Mouse (Mus musculus) forebrain, embryonic 11.5 days (tissue): ENCODE data around the gene Aplp2. TPM values are rescaled to one million over a fixed set of nuclear protein-coding genes. Genes with fewer than 3 reads are reported as not detected.

ENCODE experiments used
- ATAC-seq: fragments of 200-750 bp; cut with Nextera tagmentation; replicated peaks from 2 replicates; pipeline ENCODE4 v1.8.0; 2017; ENCODE audit warnings: moderate TSS enrichment; ENCODE audit not compliant: low FRiP score
- DNase-seq: peaks from one replicate; pipeline ENCODE4 v3.0.0-alpha.2; 2017; ENCODE audit warnings: low spot score
- H3K27ac ChIP-seq: fragments of 300-500 bp; sonication (generic); 2 replicates; pipeline ENCODE4 v1.5.1; 2014; ENCODE audit warnings: low read depth, low read length
- H3K27me3 ChIP-seq: fragments of 300-500 bp; sonication (generic); 2 replicates; pipeline ENCODE4 v1.6.1; 2014; ENCODE audit warnings: mild to moderate bottlenecking, low read length, mixed read lengths; ENCODE audit not compliant: control insufficient read depth, insufficient read depth
- H3K36me3 ChIP-seq: fragments of 300-500 bp; sonication (generic); 2 replicates; pipeline ENCODE4 v1.6.1; 2014; ENCODE audit warnings: mild to moderate bottlenecking, low read length, moderate library complexity, mixed read lengths; ENCODE audit not compliant: control insufficient read depth, insufficient read depth
- H3K4me1 ChIP-seq: fragments of 300-500 bp; sonication (generic); replicated peaks from 2 replicates; pipeline ENCODE4 v1.6.1; 2014; ENCODE audit warnings: low read length, mixed read lengths; ENCODE audit not compliant: control insufficient read depth, insufficient read depth
- H3K4me2 ChIP-seq: fragments of 300-500 bp; sonication (generic); 2 replicates; pipeline ENCODE4 v1.6.1; 2014; ENCODE audit warnings: low read depth, mild to moderate bottlenecking, low read length, moderate library complexity, mixed read lengths; ENCODE audit not compliant: severe bottlenecking
- H3K4me3 ChIP-seq: fragments of 300-500 bp; sonication (generic); 2 replicates; pipeline ENCODE4 v1.5.1; 2014; ENCODE audit warnings: low read depth, low read length
- H3K9ac ChIP-seq: fragments of 300-500 bp; sonication (generic); 2 replicates; pipeline ENCODE4 v1.6.1; 2014; ENCODE audit warnings: low read length
- H3K9me3 ChIP-seq: fragments of 300-500 bp; sonication (generic); 2 replicates; pipeline ENCODE4 v1.6.1; 2016; ENCODE audit warnings: low read length, mixed read lengths; ENCODE audit not compliant: control insufficient read depth
- WGBS: fragments of 180-500 bp; shearing (Covaris S2); extraction: QIAGEN DNeasy Blood & Tissue Kit; methylation state at CpG from one replicate; pipeline ENCODE4 v1.1.7; 2014; 5-methylcytosine and 5-hydroxymethylcytosine counted together
- polyA plus RNA-seq: library from polyadenylated mRNA; unstranded; fragments of >200 nt; fragmentation: Nextera tagmentation; extraction: Ambion mirVana; gene quantifications from 2 replicates; pipeline ENCODE4 v1.2.1, GENCODE M21; 2014

The Aplp2 gene
- polyA plus RNA-seq, 1 experiment from 2014 or later = 217 TPM

- ATAC-seq (no peak), DNase-seq (no peak)
- Histone ChIP-seq H3K4me2 (no peak overlapping the region), H3K9me3 (no peaks in the 10 kb centered on the region), H3K36me3 (peaks cover 10% of the 10 kb centered on the region; the same call in 1 of the 2 replicates), H3K9ac (no peak overlapping the region), H3K27ac (no peak overlapping the region), H3K4me1 (no peaks in the 10 kb centered on the region), H3K27me3 (no peaks in the 10 kb centered on the region), H3K4me3 (no peak overlapping the region)
- WGBS = 97% methylated on average over 1 of the region's 1 CpGs
Measured at GRCm38 (mm10) chr9:31163327-31163726, 48.3 kb downstream of the Aplp2 start.

GRCm38 (mm10) chr9:31162911-31163310 is 48.7 kb downstream of the Aplp2 start:
- H3K4me3 ChIP-seq = no peak overlapping the region
- WGBS = 90% methylated on average over 1 of the region's 1 CpGs
- no peak overlapping the region for H3K27ac ChIP-seq
- no peak overlapping the region for H3K9ac ChIP-seq
- DNase-seq (no peak), ATAC-seq (no peak)
- no peak overlapping the region for H3K4me2 ChIP-seq
- peaks cover 10% of the 10 kb centered on the region; the same call in 1 of the 2 replicates for H3K36me3 ChIP-seq
- no peaks in the 10 kb centered on the region for H3K27me3 ChIP-seq
- H3K9me3 ChIP-seq = no peaks in the 10 kb centered on the region
- H3K4me1 ChIP-seq = no peaks in the 10 kb centered on the region

GRCm38 (mm10) chr9:31159910-31160309 is 51.7 kb downstream of the Aplp2 start:
- 84% methylated on average over 4 of the region's 4 CpGs for WGBS
- Histone ChIP-seq H3K36me3 (peaks cover 10% of the 10 kb centered on the region; the same call in 1 of the 2 replicates), H3K4me3 (no peak overlapping the region), H3K4me2 (no peak overlapping the region), H3K27ac (no peak overlapping the region), H3K4me1 (no peaks in the 10 kb centered on the region), H3K27me3 (no peaks in the 10 kb centered on the region), H3K9me3 (no peaks in the 10 kb centered on the region), H3K9ac (no peak overlapping the region)
- ATAC-seq (no peak), DNase-seq (no peak)

- Histone ChIP-seq H3K27ac (no peak overlapping the region), H3K9ac (no peak overlapping the region), H3K4me2 (no peak overlapping the region), H3K27me3 (no peaks in the 10 kb centered on the region), H3K36me3 (peaks cover 10% of the 10 kb centered on the region; the same call in 1 of the 2 replicates), H3K9me3 (no peaks in the 10 kb centered on the region), H3K4me3 (no peak overlapping the region), H3K4me1 (no peaks in the 10 kb centered on the region)
- no peak for DNase-seq
- ATAC-seq = no peak
- WGBS = 94% methylated on average over 8 of the region's 8 CpGs
Measured at GRCm38 (mm10) chr9:31156594-31156993, 55.0 kb downstream of the Aplp2 start.

- H3K9ac ChIP-seq = no peak overlapping the region
- H3K4me1 ChIP-seq = no peaks in the 10 kb centered on the region
- H3K4me2 ChIP-seq = no peak overlapping the region
- no peaks in the 10 kb centered on the region for H3K27me3 ChIP-seq
- H3K4me3 ChIP-seq = no peak overlapping the region
- 77% methylated on average over 2 of the region's 2 CpGs for WGBS
- no peak overlapping the region for H3K27ac ChIP-seq
- H3K36me3 ChIP-seq = no peaks in the 10 kb centered on the region; the same call in 1 of the 2 replicates
- ATAC-seq (no peak), DNase-seq (no peak)
- no peaks in the 10 kb centered on the region for H3K9me3 ChIP-seq
Measured at GRCm38 (mm10) chr9:31151050-31151449, 60.6 kb downstream of the Aplp2 start.

GRCm38 (mm10) chr9:31148135-31148534 is 63.5 kb downstream of the Aplp2 start:
- H3K4me3 ChIP-seq = no peak overlapping the region
- H3K27ac ChIP-seq = no peak overlapping the region
- H3K4me2 ChIP-seq = no peak overlapping the region
- H3K9ac ChIP-seq = no peak overlapping the region
- no peaks in the 10 kb centered on the region; the same call in 1 of the 2 replicates for H3K36me3 ChIP-seq
- H3K27me3 ChIP-seq = no peaks in the 10 kb centered on the region
- no peak for DNase-seq
- no peak for ATAC-seq
- H3K4me1 ChIP-seq = no peaks in the 10 kb centered on the region
- whole genome bisulfite sequencing = 92% methylated on average over 7 of the region's 7 CpGs
- no peaks in the 10 kb centered on the region for H3K9me3 ChIP-seq

- H3K27ac ChIP-seq = no peak overlapping the region
- WGBS = 85% methylated on average over 7 of the region's 7 CpGs
- H3K36me3 ChIP-seq = no peaks in the 10 kb centered on the region; the same call in 1 of the 2 replicates
- no peaks in the 10 kb centered on the region for H3K4me1 ChIP-seq
- H3K9me3 ChIP-seq = no peaks in the 10 kb centered on the region
- H3K27me3 ChIP-seq = no peaks in the 10 kb centered on the region
- H3K9ac ChIP-seq = no peak overlapping the region
- ATAC-seq (no peak), DNase-seq (no peak)
- no peak overlapping the region for H3K4me2 ChIP-seq
- H3K4me3 ChIP-seq = no peak overlapping the region
Measured at GRCm38 (mm10) chr9:31145272-31145925, 66.2 kb downstream of the Aplp2 start.

GRCm38 (mm10) chr9:31142924-31143323 is 68.7 kb downstream of the Aplp2 start:
- Histone ChIP-seq H3K36me3 (no peaks in the 10 kb centered on the region), H3K4me2 (no peak overlapping the region), H3K27ac (no peak overlapping the region), H3K9me3 (no peaks in the 10 kb centered on the region), H3K27me3 (no peaks in the 10 kb centered on the region), H3K9ac (no peak overlapping the region), H3K4me1 (no peaks in the 10 kb centered on the region), H3K4me3 (no peak overlapping the region)
- 62% methylated on average over 1 of the region's 1 CpGs for WGBS
- DNase-seq (no peak), ATAC-seq (no peak)

- H3K27me3 ChIP-seq = peaks cover 38% of the 10 kb centered on the region
- H3K4me1 ChIP-seq = peaks cover 3% of the 10 kb centered on the region
- H3K36me3 ChIP-seq = no peaks in the 10 kb centered on the region
- H3K4me3 ChIP-seq = no peak overlapping the region
- DNase-seq (no peak), ATAC-seq (no peak)
- no peak overlapping the region for H3K27ac ChIP-seq
- H3K4me2 ChIP-seq = no peak overlapping the region
- no peaks in the 10 kb centered on the region for H3K9me3 ChIP-seq
- WGBS = 82% methylated on average over 5 of the region's 5 CpGs
- no peak overlapping the region for H3K9ac ChIP-seq
Measured at GRCm38 (mm10) chr9:31133131-31133530, 78.5 kb downstream of the Aplp2 start.
